Comparison of ENCODE assay signal across 14 mouse cellular contexts in the genomic region with DNA sequence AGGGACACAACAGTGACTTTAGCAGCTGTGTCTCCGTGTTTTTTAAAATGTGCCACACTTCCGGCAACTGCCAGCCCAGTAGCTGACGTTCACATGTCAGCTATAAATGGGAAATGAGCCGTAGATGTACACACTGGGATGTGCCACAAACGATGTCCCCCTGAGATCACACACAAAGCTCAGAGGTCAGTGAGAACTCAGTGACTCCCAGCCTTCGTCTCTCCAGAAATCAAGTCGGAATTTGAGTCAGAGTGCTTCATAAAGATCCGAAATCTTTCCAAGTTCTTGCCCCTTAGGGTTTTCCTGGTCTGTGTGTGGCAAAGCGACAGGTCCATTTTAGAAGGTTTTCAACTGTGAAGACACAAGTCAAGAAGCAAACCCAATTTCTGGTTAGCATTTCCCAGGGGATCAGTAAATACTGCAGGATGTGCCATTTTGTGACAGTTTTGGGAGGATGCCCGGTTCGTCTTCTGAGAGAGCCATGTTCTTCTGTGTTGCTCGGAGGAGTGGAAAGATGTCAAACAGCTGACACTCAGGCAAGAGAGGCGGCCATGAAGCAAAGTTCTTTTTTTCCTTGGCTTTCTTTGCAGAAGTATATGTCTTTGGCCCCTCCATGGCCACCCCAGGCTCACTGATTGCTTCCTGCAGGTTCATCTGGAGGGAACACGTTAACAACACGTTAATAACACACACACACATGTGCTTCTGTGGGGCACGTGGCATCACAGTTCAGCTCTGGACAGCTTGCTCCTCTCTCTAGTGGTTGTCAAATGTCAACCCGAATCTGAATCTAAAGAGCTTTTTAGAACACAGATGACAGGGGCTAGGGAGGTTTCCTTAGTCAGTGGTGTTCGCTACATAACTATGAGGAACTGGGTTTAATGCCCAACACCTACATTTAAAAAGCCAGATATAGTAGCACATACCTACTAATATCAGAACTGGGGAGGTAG. TPM values are rescaled to one million over a fixed set of nuclear protein-coding genes. Genes with fewer than 3 reads are reported as not detected.
DNase-seq lines count a peak whose midpoint lies in the region; ATAC-seq and TF ChIP-seq lines count a peak whose summit lies in the region.
"Had no signal": no experiment of that assay in that cellular context is flagged by ENCODE, and none has a peak within 500 bp of the region (broad histone marks: within the 10 kb centered on the region; RNA-seq: fewer than 3 reads in every experiment).

No protein-coding gene starts in this region.

- H3K27me3 ChIP-seq in midbrain, postnatal 0 days (ENCODE audit: insufficient read depth, low read length): no peaks in the 10 kb centered on the region
- H3K27me3 ChIP-seq in midbrain, embryonic 10.5 days (ENCODE audit: low read depth, poor library complexity, severe bottlenecking): no peaks in the 10 kb centered on the region
- H3K27me3 ChIP-seq: forebrain, embryonic 12.5 days; liver, embryonic 15.5 days; midbrain, embryonic 15.5 days had no signal

- DNase-seq in gastrocnemius, adult 18-20 months (ENCODE audit: low spot score): peak; percentile 9
- DNase-seq in gastrocnemius, postnatal 25 days: no peak
- peak; percentile 55 for DNase-seq in midbrain, postnatal 0 days (ENCODE audit: low spot score)
- DNase-seq in midbrain, embryonic 10.5 days (ENCODE audit: low spot score): no peak
- DNase-seq in kidney, postnatal 36 days: peak; percentile 28 to 49
- DNase-seq in thymus, postnatal 10 days (ENCODE audit: low spot score in 2 of 2): no peak
- no peak for DNase-seq in c-Kit-positive CD71-positive TER-119-positive erythroid progenitor cells, embryonic 14.5 days (ENCODE audit: low spot score)
- DNase-seq: adrenal gland, postnatal 10 days; cerebellum, adult 11 months had no signal

- no peaks in the 10 kb centered on the region for H3K4me1 ChIP-seq in midbrain, postnatal 0 days (ENCODE audit: insufficient read depth, low read length)
- H3K4me1 ChIP-seq in midbrain, embryonic 10.5 days: no peaks in the 10 kb centered on the region
- H3K4me1 ChIP-seq: forebrain, embryonic 12.5 days; liver, embryonic 15.5 days; midbrain, embryonic 15.5 days had no signal

- H3K27ac ChIP-seq in midbrain, postnatal 0 days (ENCODE audit: low read depth, low read length): no peak overlapping the region
- H3K27ac ChIP-seq in midbrain, embryonic 10.5 days (replicated peaks): no peak overlapping the region
- H3K27ac ChIP-seq: forebrain, embryonic 12.5 days; liver, embryonic 15.5 days; midbrain, embryonic 15.5 days had no signal

- H3K36me3 ChIP-seq in midbrain, postnatal 0 days (ENCODE audit: insufficient read depth, low read length): no peaks in the 10 kb centered on the region
- H3K36me3 ChIP-seq in midbrain, embryonic 10.5 days: no peaks in the 10 kb centered on the region
- H3K36me3 ChIP-seq: forebrain, embryonic 12.5 days; liver, embryonic 15.5 days; midbrain, embryonic 15.5 days had no signal

- H3K9ac ChIP-seq in midbrain, postnatal 0 days (replicated peaks; ENCODE audit: low read length, poor library complexity, severe bottlenecking): no peak overlapping the region
- H3K9ac ChIP-seq: forebrain, embryonic 12.5 days; liver, embryonic 15.5 days; midbrain, embryonic 15.5 days had no signal

- no peak overlapping the region for H3K4me2 ChIP-seq in midbrain, postnatal 0 days (ENCODE audit: low read depth, low read length, poor library complexity, severe bottlenecking)
- H3K4me2 ChIP-seq: forebrain, embryonic 12.5 days; liver, embryonic 15.5 days; midbrain, embryonic 15.5 days had no signal

- TF ChIP-seq CTCF in midbrain, postnatal 0 days (IDR thresholded peaks at IDR 0.05): no peak

- ATAC-seq in midbrain, postnatal 0 days (ENCODE audit: low FRiP score): no peak
- ATAC-seq in erythroblast, adult 5-6 weeks (replicated peaks; ENCODE audit: low FRiP score, poor library complexity, severe bottlenecking): no peak
- ATAC-seq: intestine, postnatal 0 days; midbrain, embryonic 15.5 days had no signal

- no peak overlapping the region for H3K4me3 ChIP-seq in midbrain, postnatal 0 days (ENCODE audit: low read depth, low read length)
- H3K4me3 ChIP-seq in midbrain, embryonic 10.5 days: no peak overlapping the region
- H3K4me3 ChIP-seq: forebrain, embryonic 12.5 days; liver, embryonic 15.5 days; midbrain, embryonic 15.5 days had no signal

- no peaks in the 10 kb centered on the region for H3K9me3 ChIP-seq in midbrain, postnatal 0 days (ENCODE audit: low read length)
- no peaks in the 10 kb centered on the region for H3K9me3 ChIP-seq in midbrain, embryonic 10.5 days (replicated peaks)
- H3K9me3 ChIP-seq: forebrain, embryonic 12.5 days; liver, embryonic 15.5 days; midbrain, embryonic 15.5 days had no signal

- 84% methylated on average over 18 of the region's 18 CpGs for WGBS in midbrain, postnatal 0 days
- WGBS in midbrain, embryonic 10.5 days: 90% methylated on average over 18 of the region's 18 CpGs

RNA-seq across cellular contexts. Expression of a gene that starts 28.4 kb away (rescaled TPM):
- 10 to 100 TPM in 1 of 2 experiments, 1 to 10 TPM in 1; 7.7 to 14.0 TPM for total RNA-seq in gastrocnemius, adult 18-20 months (2021)
- 10 to 100 TPM in 1 of 2 experiments, 1 to 10 TPM in 1; 5.0 to 12.4 TPM for total RNA-seq in gastrocnemius, postnatal 25 days (2021)
- 68.4 and 72.1 TPM in 2 replicates for total RNA-seq in midbrain, postnatal 0 days (2014; rRNA removed)
- polyA plus RNA-seq in midbrain, postnatal 0 days (2015; fragmentation: Nextera tagmentation; extraction: Ambion mirVana): 102 and 107 TPM in 2 replicates
- polyA plus RNA-seq in midbrain, embryonic 10.5 days (2016; fragmentation: Nextera tagmentation; extraction: Ambion mirVana): 27.9 and 30.4 TPM in 2 replicates
- total RNA-seq in erythroblast, adult 5-6 weeks (2015; ENCODE audit: low replicate concordance): not detected in 2 replicates
- not detected in 2 replicates for total RNA-seq in erythroblast, adult 5-6 weeks (2017; ENCODE audit: low replicate concordance)

RNA-seq across cellular contexts. Expression of a gene that starts 56.4 kb away (rescaled TPM):
- 100 to 1,000 TPM; 309 to 340 TPM for total RNA-seq in gastrocnemius, adult 18-20 months (2021)
- 100 to 1,000 TPM; 285 to 318 TPM for total RNA-seq in gastrocnemius, postnatal 25 days (2021)
- 124 and 125 TPM in 2 replicates for total RNA-seq in midbrain, postnatal 0 days (2014; rRNA removed)
- polyA plus RNA-seq in midbrain, postnatal 0 days (2015; fragmentation: Nextera tagmentation; extraction: Ambion mirVana): 239 and 250 TPM in 2 replicates
- 380 and 398 TPM in 2 replicates for polyA plus RNA-seq in midbrain, embryonic 10.5 days (2016; fragmentation: Nextera tagmentation; extraction: Ambion mirVana)
- total RNA-seq in erythroblast, adult 5-6 weeks (2015; ENCODE audit: low replicate concordance): 29.2 and 61.9 TPM in 2 replicates
- 18.5 and 27.3 TPM in 2 replicates for total RNA-seq in erythroblast, adult 5-6 weeks (2017; ENCODE audit: low replicate concordance)

Comparison
In these comparisons a context has a peak if more than half of its experiments do, and no peak if none do; other contexts are left out.
1. DNase-seq: peak in gastrocnemius, adult 18-20 months (single experiment), midbrain, postnatal 0 days (single experiment) and kidney, postnatal 36 days (2 of 2); none in gastrocnemius, postnatal 25 days (single experiment), midbrain, embryonic 10.5 days (single experiment), thymus, postnatal 10 days (0 of 2) and c-Kit-positive CD71-positive TER-119-positive erythroid progenitor cells, embryonic 14.5 days (single experiment).
2. RNA of a gene that starts 28.4 kb away (total RNA-seq): 68.4 to 72.1 TPM in midbrain, postnatal 0 days, 7.7 to 14.0 TPM in gastrocnemius, adult 18-20 months and 5.0 to 12.4 TPM in gastrocnemius, postnatal 25 days; not detected in erythroblast, adult 5-6 weeks; every median in the first group is over 4 times any median in the second.